Mouse (Mus musculus) frontal cortex, postnatal 25 days (tissue): Measurements from ENCODE around the gene 1700012B07Rik.

Experiments
- DNase-seq, 2 experiments: peaks; one replicate each; pipeline ENCODE4 v3.0.0; 2022; ENCODE audit warnings: low spot score in 2 of 2

1700012B07Rik gene

DNA sequence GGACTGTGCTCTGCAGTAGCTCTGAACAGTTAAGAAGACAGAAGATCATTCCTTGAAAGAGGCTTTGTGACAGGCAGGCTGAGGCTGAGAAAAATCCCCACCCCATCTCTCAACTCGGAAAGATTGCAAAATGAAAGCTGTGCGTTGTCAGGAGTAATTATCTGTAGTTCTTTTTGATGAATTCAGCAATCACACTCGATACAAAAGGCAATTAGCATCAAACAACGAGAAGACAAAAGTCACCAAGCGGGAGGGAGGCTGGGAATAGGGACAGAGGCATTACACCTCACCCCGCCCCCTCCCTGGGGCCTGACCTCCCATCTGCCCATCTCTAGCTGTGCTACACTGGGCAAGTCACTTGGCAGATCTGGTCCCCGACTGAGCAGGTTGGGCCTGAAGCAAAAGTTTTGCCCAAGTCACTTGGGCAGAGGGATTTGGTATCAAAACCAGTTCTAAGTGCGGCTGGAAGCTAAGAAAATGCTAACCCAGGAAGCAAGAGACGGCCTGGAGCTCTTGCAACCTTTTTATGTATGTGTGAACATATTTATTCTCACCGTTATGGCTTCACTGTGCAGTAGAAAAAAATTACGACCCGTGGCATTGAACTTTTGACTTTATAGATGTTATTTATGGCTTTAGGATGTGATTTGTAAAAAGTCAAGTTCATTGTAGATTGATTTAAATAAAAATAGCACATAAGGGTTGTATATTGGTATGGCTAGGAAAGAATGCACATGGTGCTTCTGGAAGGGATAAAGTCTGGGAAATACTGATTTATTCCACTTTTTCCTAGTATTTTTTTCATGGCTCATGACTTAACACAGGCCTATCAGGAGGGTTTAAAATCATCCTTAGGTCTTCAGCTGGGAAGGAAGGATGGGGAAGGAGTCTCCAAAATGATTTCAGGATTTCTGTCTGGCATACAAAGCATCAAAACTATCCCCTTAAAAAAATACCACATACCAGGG, 75.9 kb downstream of the 1700012B07Rik start:
- no peak for DNase-seq

DNA sequence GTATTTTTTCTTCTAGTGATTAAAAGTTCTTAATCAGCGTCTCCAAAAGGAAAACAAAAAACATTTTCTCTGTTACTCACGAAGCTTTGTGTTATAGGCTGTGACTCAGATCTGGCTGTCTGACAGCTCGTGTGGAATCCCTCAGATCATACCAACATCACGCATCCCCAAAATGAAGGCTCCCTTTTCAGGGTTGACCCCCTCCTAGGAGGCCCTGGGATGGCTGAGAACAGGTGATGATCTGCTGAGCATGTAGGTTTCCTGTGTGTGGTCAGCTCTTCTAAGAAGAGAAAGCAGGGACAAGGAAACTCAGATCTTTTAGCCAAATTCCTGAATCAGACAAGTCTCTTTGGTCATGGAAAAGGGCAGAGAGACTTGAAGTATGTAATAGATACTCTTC, 82.6 kb downstream of the 1700012B07Rik start:
- no peak for DNase-seq

DNA sequence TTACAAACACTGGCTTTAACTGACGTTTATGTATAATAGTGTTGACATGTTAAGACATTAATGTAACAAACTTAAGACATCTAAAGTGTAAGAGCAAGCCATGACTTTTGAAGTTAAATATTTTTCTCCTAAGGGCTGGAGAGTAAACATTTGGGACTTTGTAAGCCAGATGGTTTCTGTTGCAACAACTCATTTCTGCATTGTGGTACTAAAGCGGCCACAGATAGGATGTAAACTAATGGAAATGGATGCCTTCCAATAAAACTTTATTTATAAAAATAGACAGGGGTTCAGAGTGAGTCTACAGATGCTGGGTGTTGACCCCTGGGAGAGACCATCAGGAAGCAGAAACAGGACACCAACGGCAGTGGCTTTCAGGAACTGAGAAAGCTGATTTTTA, 89.9 kb downstream of the 1700012B07Rik start:
- DNase-seq, result no peak
